Mouse (Mus musculus) limb, embryonic 14.5 days (tissue): Measurements from ENCODE around the gene Arl2. TPM values are rescaled to one million over a fixed set of nuclear protein-coding genes. Genes with fewer than 3 reads are reported as not detected.

Experiments used
- ATAC-seq: fragments of 200-750 bp; cut with Nextera tagmentation; 2 replicates; pipeline ENCODE4 v1.8.0; 2017; ENCODE audit warnings: low read depth, moderate number of reproducible peaks, moderate TSS enrichment; ENCODE audit not compliant: low FRiP score
- DNase-seq: peaks from one replicate; pipeline ENCODE4 v3.0.0-alpha.2; 2015; ENCODE audit warnings: low spot score
- H3K27ac ChIP-seq: fragments of 300-500 bp; sonication (generic); replicated peaks from 2 replicates; pipeline ENCODE4 v1.5.1; 2014; ENCODE audit warnings: low read depth, mild to moderate bottlenecking, low read length, moderate library complexity, mixed read lengths
- H3K27me3 ChIP-seq: fragments of 300-500 bp; sonication (generic); 2 replicates; pipeline ENCODE4 v1.6.1; 2014; ENCODE audit warnings: low read length, mixed read lengths; ENCODE audit not compliant: control insufficient read depth, insufficient read depth
- H3K36me3 ChIP-seq: fragments of 300-500 bp; sonication (generic); 2 replicates; pipeline ENCODE4 v1.6.1; 2014; ENCODE audit warnings: mild to moderate bottlenecking, low read length, moderate library complexity, mixed read lengths; ENCODE audit not compliant: control insufficient read depth, insufficient read depth
- H3K4me1 ChIP-seq: fragments of 300-500 bp; sonication (generic); 2 replicates; pipeline ENCODE4 v1.6.1; 2014; ENCODE audit warnings: antibody characterized with exemption, low read length, mixed read lengths; ENCODE audit not compliant: control insufficient read depth, insufficient read depth
- H3K4me2 ChIP-seq: fragments of 300-500 bp; sonication (generic); replicated peaks from 2 replicates; pipeline ENCODE4 v1.6.1; 2014; ENCODE audit warnings: low read depth, mild to moderate bottlenecking, low read length, moderate library complexity; ENCODE audit not compliant: severe bottlenecking
- H3K4me3 ChIP-seq: fragments of 300-500 bp; sonication (generic); replicated peaks from 2 replicates; pipeline ENCODE4 v1.5.1; 2014; ENCODE audit warnings: low read length
- H3K9ac ChIP-seq: fragments of 300-500 bp; sonication (generic); 2 replicates; pipeline ENCODE4 v1.6.1; 2014; ENCODE audit warnings: mild to moderate bottlenecking, low read depth, low read length, moderate library complexity; ENCODE audit not compliant: severe bottlenecking
- H3K9me3 ChIP-seq: fragments of 300-500 bp; sonication (generic); 2 replicates; pipeline ENCODE4 v1.6.1; 2016; ENCODE audit warnings: low read length; ENCODE audit not compliant: control insufficient read depth
- POLR2A ChIP-seq: fragments of 200-500 bp; IDR thresholded peaks from 2 replicates; pipeline ENCODE4 v1.8.0; 2012; ENCODE audit warnings: inconsistent platforms, mild to moderate bottlenecking, moderate library complexity, borderline replicate concordance; ENCODE audit not compliant: insufficient read depth, insufficient read length; ENCODE audit errors: extremely low read depth
- WGBS: fragments of 180-500 bp; shearing (Covaris S2); extraction: QIAGEN DNeasy Blood & Tissue Kit; methylation state at CpG from one replicate; pipeline ENCODE4 v1.1.7; 2014; 5-methylcytosine and 5-hydroxymethylcytosine counted together
- polyA plus RNA-seq, 2 experiments: library from polyadenylated mRNA; depleted of rRNA in 1 of 2; stranded (reverse) in 1 of 2; unstranded in 1 of 2; fragments of >200 nt; fragmentation: Nextera tagmentation in 1 of 2; extraction: Ambion mirVana in 1 of 2; gene quantifications; 2 replicates each; pipeline versions ENCODE4 v1.2.1 to v1.2.3; 2012 to 2014

The Arl2 gene
- polyA plus RNA-seq, 2 experiments: 77.5 to 91.9 TPM

GRCm38 (mm10) chr19:6171215-6171614 is 29.9 kb upstream of the Arl2 start:
- 89% methylated on average over 8 of the region's 8 CpGs for WGBS
- no peaks in the 10 kb centered on the region for H3K9me3 ChIP-seq
- H3K4me1 ChIP-seq: no peaks in the 10 kb centered on the region
- DNase-seq (no peak), ATAC-seq (no peak)
- H3K9ac ChIP-seq: no peak overlapping the region
- no peak overlapping the region for H3K4me3 ChIP-seq
- no peak overlapping the region for H3K4me2 ChIP-seq
- no peak overlapping the region for H3K27ac ChIP-seq
- no peaks in the 10 kb centered on the region for H3K36me3 ChIP-seq
- no peak for TF ChIP-seq POLR2A
- H3K27me3 ChIP-seq: no peaks in the 10 kb centered on the region

GRCm38 (mm10) chr19:6166750-6167149 is 25.4 kb upstream of the Arl2 start:
- Histone ChIP-seq H3K4me2 (no peak overlapping the region), H3K4me3 (no peak overlapping the region), H3K27me3 (no peaks in the 10 kb centered on the region), H3K9me3 (no peaks in the 10 kb centered on the region), H3K4me1 (no peaks in the 10 kb centered on the region), H3K27ac (no peak overlapping the region), H3K9ac (no peak overlapping the region), H3K36me3 (no peaks in the 10 kb centered on the region)
- no peak for ATAC-seq
- WGBS: 79% methylated on average over 4 of the region's 4 CpGs
- TF ChIP-seq POLR2A: no peak
- DNase-seq: no peak

DNA sequence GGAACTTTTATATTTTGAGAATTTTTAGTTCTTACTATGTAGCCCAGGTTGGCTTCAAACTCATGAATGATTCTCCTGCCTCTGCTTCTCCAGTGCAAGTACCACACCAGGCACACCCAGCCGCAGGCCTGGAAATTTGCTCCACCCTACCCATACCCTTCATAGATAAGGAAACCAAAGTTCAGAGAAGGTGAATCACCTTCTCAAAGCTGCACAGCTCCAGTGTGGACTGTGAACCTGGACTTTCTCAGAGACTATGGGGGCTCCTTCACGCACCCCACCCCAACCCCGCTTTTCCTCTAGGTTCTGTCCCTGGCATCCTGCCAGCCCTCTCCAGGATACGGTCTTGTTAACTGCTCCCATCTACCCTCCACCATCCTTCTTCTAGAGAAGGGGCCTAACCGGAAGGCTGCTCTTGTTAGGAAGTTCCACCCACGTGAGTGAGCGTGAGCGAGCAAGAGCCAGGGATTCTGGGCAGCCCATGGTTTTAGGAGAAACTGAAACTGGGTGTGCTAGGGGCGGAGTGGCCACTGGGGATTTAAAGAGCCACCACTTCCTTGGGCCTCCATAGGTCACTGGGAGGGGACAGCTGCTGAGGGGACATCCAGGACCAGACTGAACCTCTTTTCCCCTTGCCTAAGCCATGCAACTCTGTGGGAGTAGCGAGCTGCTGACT is 22.7 kb upstream of the Arl2 start:
- no peaks in the 10 kb centered on the region for H3K27me3 ChIP-seq
- ATAC-seq: no peak
- no peak for DNase-seq
- H3K4me3 ChIP-seq: no peak overlapping the region
- H3K4me1 ChIP-seq: no peaks in the 10 kb centered on the region
- H3K9ac ChIP-seq: no peak overlapping the region
- WGBS: 61% methylated on average over 10 of the region's 10 CpGs
- H3K27ac ChIP-seq: no peak overlapping the region
- no peak for TF ChIP-seq POLR2A
- H3K9me3 ChIP-seq: no peaks in the 10 kb centered on the region
- H3K4me2 ChIP-seq: no peak overlapping the region
- H3K36me3 ChIP-seq: no peaks in the 10 kb centered on the region

GRCm38 (mm10) chr19:6157220-6157619 is 15.9 kb upstream of the Arl2 start:
- ATAC-seq (no peak), DNase-seq (no peak)
- no peak overlapping the region for H3K9ac ChIP-seq
- H3K27ac ChIP-seq: no peak overlapping the region
- no peaks in the 10 kb centered on the region for H3K9me3 ChIP-seq
- no peaks in the 10 kb centered on the region for H3K4me1 ChIP-seq
- H3K4me2 ChIP-seq: no peak overlapping the region
- 77% methylated on average over 6 of the region's 6 CpGs for WGBS
- H3K27me3 ChIP-seq: no peaks in the 10 kb centered on the region
- no peak for TF ChIP-seq POLR2A
- H3K36me3 ChIP-seq: no peaks in the 10 kb centered on the region
- no peak overlapping the region for H3K4me3 ChIP-seq

GRCm38 (mm10) chr19:6156372-6156771 is 15.0 kb upstream of the Arl2 start:
- Histone ChIP-seq H3K27ac (no peak overlapping the region), H3K9ac (no peak overlapping the region), H3K27me3 (no peaks in the 10 kb centered on the region), H3K4me3 (no peak overlapping the region), H3K4me1 (no peaks in the 10 kb centered on the region), H3K9me3 (no peaks in the 10 kb centered on the region), H3K36me3 (no peaks in the 10 kb centered on the region), H3K4me2 (no peak overlapping the region)
- DNase-seq (no peak), ATAC-seq (no peak)
- 62% methylated on average over 8 of the region's 8 CpGs for WGBS
- TF ChIP-seq POLR2A: no peak

DNA sequence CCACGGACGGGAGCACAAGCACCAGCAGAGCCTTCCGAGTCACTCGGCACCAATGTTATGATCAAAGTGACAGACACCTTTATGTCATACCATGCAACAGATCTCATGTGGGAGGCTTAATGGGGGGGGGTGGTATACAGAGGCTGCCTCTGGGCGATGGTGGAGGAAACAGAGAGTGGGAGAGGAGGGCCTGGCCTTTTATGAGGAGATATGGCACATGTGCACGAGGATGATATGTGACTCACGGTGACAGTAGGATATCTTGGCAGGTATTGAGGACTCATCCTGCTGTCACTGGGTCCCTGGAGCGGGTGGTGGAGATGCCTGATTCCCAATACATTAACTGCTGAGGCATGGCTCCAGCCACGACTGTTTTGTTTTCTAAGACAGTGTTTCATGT is 13.8 kb upstream of the Arl2 start:
- no peak for TF ChIP-seq POLR2A
- Histone ChIP-seq H3K27ac (no peak overlapping the region), H3K4me2 (no peak overlapping the region), H3K9me3 (no peaks in the 10 kb centered on the region), H3K4me1 (no peaks in the 10 kb centered on the region), H3K36me3 (no peaks in the 10 kb centered on the region), H3K27me3 (no peaks in the 10 kb centered on the region), H3K9ac (no peak overlapping the region), H3K4me3 (no peak overlapping the region)
- no peak for DNase-seq
- 79% methylated on average over 9 of the region's 9 CpGs for WGBS
- ATAC-seq: no peak
